Mouse (Mus musculus) heart, embryonic 14.5 days (tissue): ENCODE data around the gene Tmem38b. TPM values are rescaled to one million over a fixed set of nuclear protein-coding genes. Genes with fewer than 3 reads are reported as not detected.
"Not testable (repeated sequence)": the region's sequence is repeated elsewhere in the genome, so short reads cannot be mapped to it uniquely, and the experiment has no call there.

Experiments used
- ATAC-seq: fragments of 200-750 bp; cut with Nextera tagmentation; 2 replicates; pipeline ENCODE4 v1.8.0; 2017; ENCODE audit warnings: low read depth, moderate TSS enrichment; ENCODE audit not compliant: insufficient number of reproducible peaks, insufficient read depth, low FRiP score
- H3K27ac ChIP-seq, 2 experiments: fragments of 200-500 bp in 1 of 2; fragments of 300-500 bp in 1 of 2; sonication (generic) in 1 of 2; replicated peaks in 1 of 2; 2 replicates each; pipeline ENCODE4 v1.5.1; 2012 to 2014; ENCODE audit warnings: low read depth in 2 of 2, low read length in 2 of 2, control low read depth in 1 of 2, mild to moderate bottlenecking in 1 of 2, mixed read lengths in 1 of 2; ENCODE audit not compliant: control insufficient read depth in 1 of 2, insufficient read depth in 1 of 2
- H3K27me3 ChIP-seq: fragments of 300-500 bp; sonication (generic); 2 replicates; pipeline ENCODE4 v1.6.1; 2014; ENCODE audit warnings: mild to moderate bottlenecking, low read length, control low read depth; ENCODE audit not compliant: control insufficient read depth, insufficient read depth
- H3K36me3 ChIP-seq: fragments of 300-500 bp; sonication (generic); 2 replicates; pipeline ENCODE4 v1.6.1; 2014; ENCODE audit warnings: mild to moderate bottlenecking, control low read depth, low read length, mixed read lengths; ENCODE audit not compliant: control insufficient read depth, insufficient read depth
- H3K4me1 ChIP-seq, 2 experiments: fragments of 200-500 bp in 1 of 2; fragments of 300-500 bp in 1 of 2; sonication (generic) in 1 of 2; 2 replicates each; pipeline ENCODE4 v1.6.1; 2012 to 2014; ENCODE audit warnings: low read length in 2 of 2, control low read depth in 1 of 2, mixed read lengths in 1 of 2; ENCODE audit not compliant: control insufficient read depth in 2 of 2, insufficient read depth in 2 of 2
- H3K4me2 ChIP-seq: fragments of 300-500 bp; sonication (generic); 2 replicates; pipeline ENCODE4 v1.6.1; 2014; ENCODE audit warnings: mild to moderate bottlenecking, low read length
- H3K4me3 ChIP-seq, 2 experiments: fragments of 200-500 bp in 1 of 2; fragments of 300-500 bp in 1 of 2; sonication (generic) in 1 of 2; 2 replicates each; pipeline ENCODE4 v1.5.1; 2012 to 2014; ENCODE audit warnings: low read length in 2 of 2, mild to moderate bottlenecking in 2 of 2, control low read depth in 1 of 2, low read depth in 1 of 2, moderate library complexity in 1 of 2; ENCODE audit not compliant: control insufficient read depth in 1 of 2, insufficient read depth in 1 of 2
- H3K9ac ChIP-seq: fragments of 300-500 bp; sonication (generic); 2 replicates; pipeline ENCODE4 v1.6.1; 2014; ENCODE audit warnings: mild to moderate bottlenecking, low read length
- H3K9me3 ChIP-seq: fragments of 300-500 bp; sonication (generic); 2 replicates; pipeline ENCODE4 v1.6.1; 2016; ENCODE audit warnings: low read length, control low read depth; ENCODE audit not compliant: control insufficient read depth
- WGBS: fragments of 180-500 bp; shearing (Covaris S2); extraction: QIAGEN DNeasy Blood & Tissue Kit; methylation state at CpG from one replicate; pipeline ENCODE4 v1.1.7; 2014; 5-methylcytosine and 5-hydroxymethylcytosine counted together
- polyA plus RNA-seq: library from polyadenylated mRNA; unstranded; fragments of >200 nt; fragmentation: Nextera tagmentation; extraction: Ambion mirVana; gene quantifications from 2 replicates; pipeline ENCODE4 v1.2.1, GENCODE M21; 2014

The Tmem38b gene
- polyA plus RNA-seq, 1 experiment from 2014 or later, result 11.2 TPM

DNA sequence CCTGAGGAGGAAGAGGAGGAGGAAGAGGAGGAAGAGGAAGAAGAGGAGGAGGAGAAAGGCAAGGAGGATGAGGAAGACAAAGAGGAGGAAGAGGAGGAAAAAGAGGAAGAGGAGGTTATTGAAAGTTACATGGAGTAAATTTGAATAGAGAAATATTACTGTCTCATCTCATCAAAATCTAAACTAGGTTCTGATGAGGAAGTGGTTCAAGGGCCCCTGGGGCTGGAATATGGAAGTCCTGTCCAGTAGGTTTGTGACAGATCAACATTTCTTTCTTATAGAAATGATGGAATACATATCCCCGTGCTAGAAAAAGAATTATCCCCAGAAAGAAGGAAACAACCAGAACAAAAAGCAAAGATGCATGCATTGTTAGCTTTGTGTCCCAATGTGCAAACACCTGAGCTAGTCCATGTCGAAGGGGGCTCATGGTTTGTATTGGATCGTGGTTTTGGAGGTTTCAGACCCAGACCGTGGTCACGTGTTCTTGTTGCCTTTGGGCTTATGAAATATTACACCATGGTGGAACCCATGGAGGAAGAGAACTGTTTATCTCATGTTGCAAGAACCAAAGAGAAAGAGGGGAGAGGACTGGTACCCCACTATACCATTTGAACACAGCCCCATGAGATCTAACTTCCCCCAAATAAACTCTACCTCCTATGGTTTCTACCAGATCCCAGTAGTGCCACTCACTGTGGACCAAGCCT is 31.4 kb upstream of the Tmem38b start:
- WGBS, result 92% methylated on average over 5 of the region's 5 CpGs
- Histone ChIP-seq H3K27me3 (no peaks in the 10 kb centered on the region), H3K4me2 (no peak overlapping the region), H3K36me3 (no peaks in the 10 kb centered on the region), H3K27ac (no peak overlapping the region), H3K9me3 (no peaks in the 10 kb centered on the region), H3K9ac (no peak overlapping the region), H3K4me3 (no peak overlapping the region), H3K4me1 (peaks cover 7 to 12% of the 10 kb centered on the region in 2 experiments)
- no peak for ATAC-seq

DNA sequence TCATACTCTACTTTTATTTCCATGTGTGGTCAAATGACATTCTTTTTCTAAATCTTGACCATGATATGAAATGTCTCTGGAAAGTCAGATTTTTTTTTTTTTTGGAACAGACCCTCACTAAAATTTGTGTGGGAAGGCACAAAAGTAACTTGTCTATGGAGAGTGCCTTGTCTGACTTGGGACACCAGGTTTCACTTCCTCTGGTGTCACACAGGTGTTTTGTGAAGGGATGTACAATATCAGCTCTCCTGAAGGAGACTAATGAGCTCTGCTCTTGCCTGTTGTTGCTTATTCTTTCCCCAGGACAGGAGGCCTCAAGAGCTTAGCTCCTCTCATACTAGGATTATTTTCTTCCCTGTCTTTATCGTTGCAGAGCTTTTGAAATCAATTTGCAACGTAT is 30.8 kb upstream of the Tmem38b start:
- Histone ChIP-seq H3K9me3 (no peaks in the 10 kb centered on the region), H3K27ac (no peak overlapping the region), H3K4me2 (no peak overlapping the region), H3K27me3 (no peaks in the 10 kb centered on the region), H3K4me1 (peaks cover 14 to 17% of the 10 kb centered on the region in 2 experiments), H3K36me3 (no peaks in the 10 kb centered on the region), H3K4me3 (no peak overlapping the region), H3K9ac (no peak overlapping the region)
- no peak for ATAC-seq
- 58% methylated on average over 2 of the region's 2 CpGs for WGBS

- Histone ChIP-seq H3K4me3 (no peak overlapping the region), H3K27me3 (no peaks in the 10 kb centered on the region), H3K9ac (no peak overlapping the region), H3K36me3 (no peaks in the 10 kb centered on the region), H3K9me3 (no peaks in the 10 kb centered on the region), H3K4me1 (peaks cover 17 to 21% of the 10 kb centered on the region in 2 experiments), H3K27ac (no peak overlapping the region), H3K4me2 (no peak overlapping the region)
- 79% methylated on average over 2 of the region's 2 CpGs for WGBS
- no peak for ATAC-seq
Measured at GRCm38 (mm10) chr4:53795706-53796105, 30.1 kb upstream of the Tmem38b start.

DNA sequence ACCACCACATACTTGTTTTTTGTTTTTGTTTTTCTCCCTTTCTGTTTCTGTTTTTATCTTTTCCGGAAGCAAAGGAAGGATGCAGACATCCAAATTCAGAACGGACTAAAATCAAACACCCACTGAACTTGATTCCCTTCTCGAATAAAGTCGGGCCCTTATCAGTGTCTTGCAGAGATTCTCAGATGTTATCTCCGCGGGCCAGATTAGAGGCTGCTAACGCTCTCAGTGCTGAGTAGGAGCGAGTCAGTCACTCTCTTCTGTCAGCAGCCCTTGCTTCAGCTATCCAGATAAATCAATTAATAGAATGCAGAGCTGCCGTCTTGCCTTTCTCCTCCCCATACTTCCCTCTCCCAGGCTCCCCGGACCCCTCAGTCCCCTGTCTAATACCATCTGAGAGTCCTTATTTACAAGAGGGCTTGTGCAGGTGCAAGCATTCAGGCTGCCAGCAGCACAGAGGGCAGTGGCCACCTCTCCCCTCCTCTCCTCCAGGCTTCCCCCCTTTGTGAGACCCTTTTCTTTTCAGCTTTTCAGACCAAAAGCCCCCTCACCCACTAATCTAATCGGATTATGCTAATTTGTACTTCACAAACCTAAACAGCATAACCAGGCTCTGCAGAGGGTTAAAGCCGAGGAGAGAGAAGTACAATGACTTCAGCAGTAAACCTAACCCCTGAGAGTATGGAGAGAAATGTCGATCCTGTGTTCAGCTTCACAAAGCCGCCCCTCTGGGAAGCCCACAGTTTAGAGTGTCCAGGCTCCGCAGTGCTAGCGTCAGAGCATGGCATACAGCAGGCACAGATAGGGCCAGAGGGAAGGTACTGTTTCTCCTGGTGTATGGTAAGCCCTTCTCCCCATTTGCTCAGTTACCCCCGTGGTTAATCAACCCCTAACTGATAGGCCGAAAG is 28.7 kb upstream of the Tmem38b start:
- peak overlapping the region; percentile 33 for H3K4me2 ChIP-seq
- no peaks in the 10 kb centered on the region for H3K9me3 ChIP-seq
- H3K9ac ChIP-seq, result no peak overlapping the region; the same call in 1 of the 2 replicates
- H3K27me3 ChIP-seq, result no peaks in the 10 kb centered on the region
- ATAC-seq, result no peak
- H3K27ac ChIP-seq, result no peak overlapping the region
- whole genome bisulfite sequencing, result 12% methylated on average over 18 of the region's 18 CpGs
- no peak overlapping the region for H3K4me3 ChIP-seq
- H3K36me3 ChIP-seq, result no peaks in the 10 kb centered on the region
- peaks cover 17 to 21% of the 10 kb centered on the region in 2 experiments for H3K4me1 ChIP-seq

GRCm38 (mm10) chr4:53798896-53799676 is 26.8 kb upstream of the Tmem38b start:
- Histone ChIP-seq H3K4me1 (peaks cover 17 to 21% of the 10 kb centered on the region in 2 experiments), H3K9me3 (0 out of 2 replicates have a peak, but pooled peaks cover 4% of the 10 kb centered on the region), H3K36me3 (no peaks in the 10 kb centered on the region), H3K4me2 (peak overlapping the region; percentile 14; the same call in 1 of the 2 replicates), H3K4me3 (no peak overlapping the region), H3K27me3 (no peaks in the 10 kb centered on the region), H3K27ac (peak overlapping the region; percentile 58 to 76; a peak in 3 of 4 replicates), H3K9ac (no peak overlapping the region)
- WGBS, result 11% methylated on average over 7 of the region's 7 CpGs
- ATAC-seq, result no peak

DNA sequence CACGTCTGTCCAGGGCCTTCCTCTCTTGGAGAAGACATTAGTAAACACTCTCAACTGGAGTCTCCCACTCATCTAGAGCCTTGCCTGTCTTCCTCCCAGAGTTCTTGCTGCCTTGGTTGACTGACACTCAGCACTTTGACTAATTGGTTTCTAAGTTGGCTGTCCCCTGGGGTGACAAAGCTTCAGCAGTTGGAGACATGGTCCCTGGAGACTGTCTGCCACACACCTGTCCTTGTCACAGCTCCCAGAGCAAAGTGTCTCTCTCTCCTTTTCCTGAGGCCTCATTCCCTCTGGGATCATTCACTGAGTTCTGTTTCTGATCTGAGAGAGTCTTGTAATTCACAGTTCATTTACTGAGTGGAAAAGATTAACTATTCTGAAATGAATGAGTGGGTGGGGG is 26.1 kb upstream of the Tmem38b start:
- no peak overlapping the region for H3K4me3 ChIP-seq
- H3K9me3 ChIP-seq, result peaks cover 8% of the 10 kb centered on the region; the same call in 1 of the 2 replicates
- no peak overlapping the region for H3K4me2 ChIP-seq
- H3K9ac ChIP-seq, result no peak overlapping the region
- peaks cover 17 to 21% of the 10 kb centered on the region in 2 experiments for H3K4me1 ChIP-seq
- H3K27ac ChIP-seq, result peak overlapping the region; percentile 58 to 76
- no peaks in the 10 kb centered on the region for H3K27me3 ChIP-seq
- no peak for ATAC-seq
- no peaks in the 10 kb centered on the region for H3K36me3 ChIP-seq
- 17% methylated on average over 1 of the region's 1 CpGs for WGBS

DNA sequence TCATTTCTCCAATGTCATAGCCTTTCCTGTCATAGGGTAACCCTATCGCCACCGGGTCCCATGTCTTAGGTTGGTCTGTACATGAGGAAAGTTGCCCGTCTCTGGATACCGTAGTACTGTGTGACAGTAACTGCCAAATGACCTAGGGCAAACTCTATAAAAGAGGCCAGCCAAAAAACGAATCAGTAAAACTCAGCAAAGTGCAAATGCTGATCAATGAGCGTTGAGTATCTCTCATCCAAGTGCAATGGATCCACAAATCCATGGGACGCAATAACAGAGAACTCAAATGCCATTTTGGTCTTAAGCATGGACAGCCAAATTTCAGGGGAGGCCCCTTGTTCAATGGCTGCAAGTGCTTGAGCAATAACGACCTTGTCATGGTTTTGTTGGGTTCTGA is 22.2 kb upstream of the Tmem38b start:
- H3K4me1 ChIP-seq, result peaks cover 12 to 14% of the 10 kb centered on the region in 2 experiments
- not testable (repeated sequence) for H3K27ac ChIP-seq, H3K36me3 ChIP-seq, H3K4me3 ChIP-seq, H3K9ac ChIP-seq, H3K4me2 ChIP-seq, H3K27me3 ChIP-seq, H3K9me3 ChIP-seq, ATAC-seq
- 91% methylated on average over 7 of the region's 8 CpGs for WGBS
